In the genomic region with DNA sequence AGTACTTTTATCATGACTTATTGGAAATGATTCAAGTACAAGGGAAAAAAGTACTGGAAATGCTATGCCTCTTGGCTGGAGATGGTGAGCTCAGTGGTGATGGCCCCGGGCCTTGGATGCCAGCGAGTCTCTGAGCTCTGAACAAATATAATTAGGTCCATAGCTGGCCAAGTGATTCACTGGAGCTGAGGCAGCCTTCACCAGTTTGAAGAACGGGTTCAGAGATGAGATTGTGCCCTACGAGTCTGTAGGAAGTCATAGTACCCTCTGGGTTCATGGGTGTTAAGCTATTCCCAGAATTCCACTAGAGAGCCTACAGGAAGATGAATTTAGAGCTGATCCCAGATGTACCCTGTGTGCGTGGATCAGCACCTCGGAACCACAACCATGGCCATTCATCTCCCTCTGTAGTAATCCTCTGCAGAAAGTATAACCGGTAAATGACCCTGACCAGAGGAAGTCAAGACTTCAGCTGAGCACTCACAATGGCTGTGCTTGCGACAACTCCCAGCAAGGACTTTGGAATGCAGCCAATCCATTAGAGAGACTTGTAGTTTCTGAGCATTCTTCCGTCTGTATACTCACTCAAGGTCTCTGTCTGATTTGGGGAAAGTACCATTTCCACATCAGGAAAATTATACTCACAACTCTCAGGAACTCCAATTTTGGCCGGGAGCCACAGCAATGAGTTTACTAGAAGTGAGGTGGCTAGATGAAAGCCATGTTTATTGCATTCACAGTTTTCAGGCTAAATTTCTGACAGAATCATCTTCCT, we compare ENCODE assay signal across 14 mouse cellular contexts. TPM values are rescaled to one million over a fixed set of nuclear protein-coding genes. Genes with fewer than 3 reads are reported as not detected.
A peak's percentile ranks its signal among the peaks of the same experiment; 100 is the strongest.
DNase-seq lines count a peak whose midpoint lies in the region; ATAC-seq and TF ChIP-seq lines count a peak whose summit lies in the region.
"Had no signal": no experiment of that assay in that cellular context is flagged by ENCODE, and none has a peak within 500 bp of the region (broad histone marks: within the 10 kb centered on the region; RNA-seq: fewer than 3 reads in every experiment).

No protein-coding gene starts in this region.

- H3K4me3 ChIP-seq in hindbrain, postnatal 0 days (ENCODE audit: low read length) = no peak overlapping the region
- H3K4me3 ChIP-seq in hindbrain, embryonic 11.5 days (ENCODE audit: low read depth, low read length) = no peak overlapping the region
- H3K4me3 ChIP-seq: hindbrain, embryonic 13.5 days had no signal

- no peaks in the 10 kb centered on the region for H3K9me3 ChIP-seq in hindbrain, postnatal 0 days (ENCODE audit: low read length)
- no peaks in the 10 kb centered on the region for H3K9me3 ChIP-seq in hindbrain, embryonic 11.5 days (ENCODE audit: control insufficient read depth, low read length)
- H3K9me3 ChIP-seq: hindbrain, embryonic 13.5 days had no signal

- no peak overlapping the region for H3K4me2 ChIP-seq in hindbrain, postnatal 0 days (ENCODE audit: low read depth, low read length)
- H3K4me2 ChIP-seq in hindbrain, embryonic 11.5 days (replicated peaks; ENCODE audit: low read depth, low read length) = no peak overlapping the region
- H3K4me2 ChIP-seq: hindbrain, embryonic 13.5 days; liver, embryonic 11.5 days had no signal

- no peaks in the 10 kb centered on the region for H3K36me3 ChIP-seq in hindbrain, postnatal 0 days (ENCODE audit: insufficient read depth, low read length)
- no peaks in the 10 kb centered on the region for H3K36me3 ChIP-seq in hindbrain, embryonic 11.5 days (ENCODE audit: control insufficient read depth, insufficient read depth, low read length)
- H3K36me3 ChIP-seq: hindbrain, embryonic 13.5 days had no signal

- ATAC-seq in hindbrain, postnatal 0 days = no peak
- no peak for ATAC-seq in hindbrain, embryonic 11.5 days (ENCODE audit: low FRiP score)
- ATAC-seq in granulocyte monocyte progenitor cell, adult 5-6 weeks (replicated peaks; ENCODE audit: poor library complexity, severe bottlenecking) = no peak

- no peak overlapping the region for H3K27ac ChIP-seq in hindbrain, postnatal 0 days
- no peak overlapping the region for H3K27ac ChIP-seq in hindbrain, embryonic 11.5 days (ENCODE audit: low read depth, low read length)
- H3K27ac ChIP-seq: hindbrain, embryonic 13.5 days had no signal

- H3K27me3 ChIP-seq in hindbrain, postnatal 0 days (ENCODE audit: insufficient read depth, low read length) = no peaks in the 10 kb centered on the region
- H3K27me3 ChIP-seq in hindbrain, embryonic 11.5 days (ENCODE audit: control insufficient read depth, insufficient read depth, low read length) = no peaks in the 10 kb centered on the region
- H3K27me3 ChIP-seq: hindbrain, embryonic 13.5 days had no signal

- 0 out of 2 replicates have a peak, but pooled peaks cover 3% of the 10 kb centered on the region for H3K4me1 ChIP-seq in hindbrain, postnatal 0 days (ENCODE audit: insufficient read depth, low read length)
- no peaks in the 10 kb centered on the region for H3K4me1 ChIP-seq in hindbrain, embryonic 11.5 days (replicated peaks; ENCODE audit: control insufficient read depth, insufficient read depth, low read length)
- H3K4me1 ChIP-seq: hindbrain, embryonic 13.5 days had no signal

- TF ChIP-seq CTCF in hindbrain, postnatal 0 days (IDR thresholded peaks at IDR 0.05; ENCODE audit: low read depth) = no peak

- peak; percentile 24 to 32 for DNase-seq in cerebellum, postnatal 10 days
- DNase-seq in cerebellum, postnatal 36 days = no peak
- DNase-seq in hindbrain, postnatal 0 days (ENCODE audit: low spot score) = peak; percentile 42
- no peak for DNase-seq in hindbrain, embryonic 11.5 days (ENCODE audit: low spot score)
- peak; percentile 62 for DNase-seq in testis, postnatal 10 days (ENCODE audit: low spot score)
- DNase-seq in testis, postnatal 14 days (ENCODE audit: low spot score) = no peak
- DNase-seq in spleen, postnatal 4 days (ENCODE audit: low spot score in 2 of 2) = no peak
- DNase-seq: kidney, adult 2 months; layer of hippocampus, postnatal 36 days had no signal

- WGBS in hindbrain, postnatal 0 days = 63% methylated on average over 10 of the region's 10 CpGs
- 86% methylated on average over 10 of the region's 10 CpGs for WGBS in hindbrain, embryonic 11.5 days

- H3K9ac ChIP-seq in hindbrain, postnatal 0 days (replicated peaks; ENCODE audit: low read length) = no peak overlapping the region
- no peak overlapping the region for H3K9ac ChIP-seq in hindbrain, embryonic 11.5 days (ENCODE audit: low read depth, low read length)
- H3K9ac ChIP-seq: hindbrain, embryonic 13.5 days had no signal

RNA-seq across cellular contexts. Expression of a gene that starts 36.4 kb away (rescaled TPM):
- not detected in 2 replicates for total RNA-seq in hindbrain, postnatal 0 days (2014; rRNA removed)
- 0.11 and 0.13 TPM in 2 replicates for polyA plus RNA-seq in hindbrain, postnatal 0 days (2015; fragmentation: Nextera tagmentation; extraction: Ambion mirVana)
- 0.12 TPM in 1 of 2 replicates, not detected in the other for polyA plus RNA-seq in hindbrain, embryonic 11.5 days (2014; fragmentation: Nextera tagmentation; extraction: Ambion mirVana)
- total RNA-seq in granulocyte monocyte progenitor cell, adult 5-6 weeks (2014; fragmentation: Nextera tagmentation) = not detected in 2 replicates
- not detected in 2 replicates for total RNA-seq in granulocyte monocyte progenitor cell, adult 5-6 weeks (2017)
- total RNA-seq: gastrocnemius, adult 18-20 months; layer of hippocampus, postnatal 36 days had no signal
- polyA plus RNA-seq: cortical plate, adult 2 months; hindbrain, embryonic 13.5 days; kidney, adult 2 months; liver, embryonic 11.5 days had no signal

RNA-seq across cellular contexts. Expression of a gene that starts 52.4 kb away (rescaled TPM):
- total RNA-seq in hindbrain, postnatal 0 days (2014; rRNA removed) = not detected in 2 replicates
- 0.09 and 0.25 TPM in 2 replicates for polyA plus RNA-seq in hindbrain, postnatal 0 days (2015; fragmentation: Nextera tagmentation; extraction: Ambion mirVana)
- polyA plus RNA-seq in hindbrain, embryonic 11.5 days (2014; fragmentation: Nextera tagmentation; extraction: Ambion mirVana) = 0.23 TPM in 1 of 2 replicates, not detected in the other
- total RNA-seq in granulocyte monocyte progenitor cell, adult 5-6 weeks (2014; fragmentation: Nextera tagmentation) = not detected in 2 replicates
- not detected in 2 replicates for total RNA-seq in granulocyte monocyte progenitor cell, adult 5-6 weeks (2017)
- total RNA-seq: gastrocnemius, adult 18-20 months; layer of hippocampus, postnatal 36 days had no signal
- polyA plus RNA-seq: cortical plate, adult 2 months; hindbrain, embryonic 13.5 days; kidney, adult 2 months had no signal

Comparison
In these comparisons a context has a peak if more than half of its experiments do, and no peak if none do; other contexts are left out.
1. DNase-seq: peak in cerebellum, postnatal 10 days (2 of 2), hindbrain, postnatal 0 days (single experiment) and testis, postnatal 10 days (single experiment); none in cerebellum, postnatal 36 days (0 of 2), hindbrain, embryonic 11.5 days (single experiment), testis, postnatal 14 days (single experiment) and spleen, postnatal 4 days (0 of 2).